Mouse (Mus musculus): ENCODE results near the gene Pfkfb4. TPM values are rescaled to one million over a fixed set of nuclear protein-coding genes. Genes with fewer than 3 reads are reported as not detected.

Pfkfb4 gene
- polyA plus RNA-seq, 1 experiment from 2014 or later, result 3.0 TPM

- Histone ChIP-seq H3K4me1 (replicated peaks) (peaks cover 11% of the 10 kb centered on the region), H3K36me3 (no peaks in the 10 kb centered on the region), H3K4me3 (no peak overlapping the region), H3K27ac (ENCODE audit: poor library complexity, severe bottlenecking) (no peak overlapping the region), H3K4me2 (no peak overlapping the region), H3K9ac (no peak overlapping the region), H3K27me3 (replicated peaks) (no peaks in the 10 kb centered on the region), H3K9me3 (replicated peaks) (no peaks in the 10 kb centered on the region)
- 43% methylated on average over 8 of the region's 8 CpGs for WGBS
- no peak for ATAC-seq (ENCODE audit: insufficient number of reproducible peaks, low FRiP score)
These were observed 23.8 kb downstream of the Pfkfb4 start for GRCm38 (mm10) chr9:109015397-109015796.

- 38% methylated on average over 11 of the region's 11 CpGs for WGBS
- Histone ChIP-seq H3K27ac (ENCODE audit: poor library complexity, severe bottlenecking) (no peak overlapping the region), H3K9me3 (replicated peaks) (no peaks in the 10 kb centered on the region), H3K4me3 (no peak overlapping the region), H3K36me3 (no peaks in the 10 kb centered on the region), H3K9ac (no peak overlapping the region), H3K4me2 (no peak overlapping the region), H3K27me3 (replicated peaks) (no peaks in the 10 kb centered on the region), H3K4me1 (replicated peaks) (peaks cover 10% of the 10 kb centered on the region)
- no peak for ATAC-seq (ENCODE audit: insufficient number of reproducible peaks, low FRiP score)
These were observed 25.5 kb downstream of the Pfkfb4 start for GRCm38 (mm10) chr9:109016973-109017604.

- Histone ChIP-seq H3K27ac (ENCODE audit: poor library complexity, severe bottlenecking) (no peak overlapping the region), H3K27me3 (replicated peaks) (no peaks in the 10 kb centered on the region), H3K36me3 (no peaks in the 10 kb centered on the region), H3K4me2 (no peak overlapping the region), H3K9ac (no peak overlapping the region), H3K4me3 (no peak overlapping the region), H3K4me1 (replicated peaks) (no peaks in the 10 kb centered on the region), H3K9me3 (replicated peaks) (no peaks in the 10 kb centered on the region)
- ATAC-seq (ENCODE audit: insufficient number of reproducible peaks, low FRiP score), result no peak
- 86% methylated on average over 4 of the region's 4 CpGs for WGBS
These were observed 29.9 kb downstream of the Pfkfb4 start for GRCm38 (mm10) chr9:109021428-109021827.

GRCm38 (mm10) chr9:109022866-109023685 lies 31.5 kb downstream of the Pfkfb4 start:
- H3K4me3 ChIP-seq, result no peak overlapping the region
- H3K27ac ChIP-seq (ENCODE audit: poor library complexity, severe bottlenecking), result no peak overlapping the region
- no peak overlapping the region for H3K9ac ChIP-seq
- 87% methylated on average over 17 of the region's 17 CpGs for WGBS
- no peaks in the 10 kb centered on the region for H3K9me3 ChIP-seq (replicated peaks)
- H3K27me3 ChIP-seq (replicated peaks), result no peaks in the 10 kb centered on the region
- no peak for ATAC-seq (ENCODE audit: insufficient number of reproducible peaks, low FRiP score)
- no peaks in the 10 kb centered on the region for H3K36me3 ChIP-seq
- no peak overlapping the region for H3K4me2 ChIP-seq
- H3K4me1 ChIP-seq (replicated peaks), result no peaks in the 10 kb centered on the region; the same call in 1 of the 2 replicates

- Histone ChIP-seq H3K27me3 (replicated peaks) (no peaks in the 10 kb centered on the region), H3K4me3 (no peak overlapping the region), H3K4me1 (replicated peaks) (no peaks in the 10 kb centered on the region; the same call in 1 of the 2 replicates), H3K4me2 (no peak overlapping the region), H3K9me3 (replicated peaks) (no peaks in the 10 kb centered on the region), H3K27ac (ENCODE audit: poor library complexity, severe bottlenecking) (no peak overlapping the region), H3K9ac (no peak overlapping the region), H3K36me3 (0 out of 2 replicates have a peak, but pooled peaks cover 7% of the 10 kb centered on the region)
- 68% methylated on average over 8 of the region's 8 CpGs for WGBS
- ATAC-seq (ENCODE audit: insufficient number of reproducible peaks, low FRiP score), result no peak
These were observed 35.9 kb downstream of the Pfkfb4 start for GRCm38 (mm10) chr9:109027521-109027920.

GRCm38 (mm10) chr9:109028421-109028820 lies 36.8 kb downstream of the Pfkfb4 start:
- WGBS, result 81% methylated on average over 3 of the region's 3 CpGs
- H3K27ac ChIP-seq (ENCODE audit: poor library complexity, severe bottlenecking), result no peak overlapping the region
- no peak for ATAC-seq (ENCODE audit: insufficient number of reproducible peaks, low FRiP score)

GRCm38 (mm10) chr9:109028919-109029318 lies 37.3 kb downstream of the Pfkfb4 start:
- Histone ChIP-seq H3K9ac (no peak overlapping the region), H3K27me3 (replicated peaks) (no peaks in the 10 kb centered on the region), H3K9me3 (replicated peaks) (no peaks in the 10 kb centered on the region), H3K4me2 (no peak overlapping the region), H3K27ac (ENCODE audit: poor library complexity, severe bottlenecking) (no peak overlapping the region), H3K4me3 (no peak overlapping the region), H3K4me1 (replicated peaks) (no peaks in the 10 kb centered on the region; the same call in 1 of the 2 replicates), H3K36me3 (0 out of 2 replicates have a peak, but pooled peaks cover 7% of the 10 kb centered on the region)
- ATAC-seq (ENCODE audit: insufficient number of reproducible peaks, low FRiP score), result no peak
- WGBS, result 74% methylated on average over 5 of the region's 5 CpGs

More at GRCm38 (mm10) chr9:109028421-109028820, 36.8 kb downstream of the Pfkfb4 start:
- no peak overlapping the region for H3K4me3 ChIP-seq
- no peaks in the 10 kb centered on the region for H3K27me3 ChIP-seq (replicated peaks)
- H3K9ac ChIP-seq, result no peak overlapping the region
- H3K9me3 ChIP-seq (replicated peaks), result no peaks in the 10 kb centered on the region
- no peak overlapping the region for H3K4me2 ChIP-seq
- H3K4me1 ChIP-seq (replicated peaks), result no peaks in the 10 kb centered on the region; the same call in 1 of the 2 replicates
- H3K36me3 ChIP-seq, result 0 out of 2 replicates have a peak, but pooled peaks cover 7% of the 10 kb centered on the region

GRCm38 (mm10) chr9:109030312-109030711 lies 38.7 kb downstream of the Pfkfb4 start:
- WGBS, result 63% methylated on average over 3 of the region's 3 CpGs
- H3K27me3 ChIP-seq (replicated peaks), result no peaks in the 10 kb centered on the region
- H3K4me2 ChIP-seq, result no peak overlapping the region
- H3K27ac ChIP-seq (ENCODE audit: poor library complexity, severe bottlenecking), result no peak overlapping the region
- no peaks in the 10 kb centered on the region; the same call in 1 of the 2 replicates for H3K4me1 ChIP-seq (replicated peaks)
- no peak for ATAC-seq (ENCODE audit: insufficient number of reproducible peaks, low FRiP score)
- H3K9me3 ChIP-seq (replicated peaks), result no peaks in the 10 kb centered on the region
- H3K4me3 ChIP-seq, result no peak overlapping the region
- H3K36me3 ChIP-seq, result 0 out of 2 replicates have a peak, but pooled peaks cover 7% of the 10 kb centered on the region
- no peak overlapping the region for H3K9ac ChIP-seq

- Histone ChIP-seq H3K9ac (no peak overlapping the region), H3K27ac (ENCODE audit: poor library complexity, severe bottlenecking) (no peak overlapping the region), H3K4me1 (replicated peaks) (no peaks in the 10 kb centered on the region; the same call in 1 of the 2 replicates), H3K4me2 (no peak overlapping the region), H3K36me3 (0 out of 2 replicates have a peak, but pooled peaks cover 7% of the 10 kb centered on the region), H3K4me3 (no peak overlapping the region), H3K27me3 (replicated peaks) (no peaks in the 10 kb centered on the region), H3K9me3 (replicated peaks) (no peaks in the 10 kb centered on the region)
- whole genome bisulfite sequencing, result 88% methylated on average over 7 of the region's 7 CpGs
- no peak for ATAC-seq (ENCODE audit: insufficient number of reproducible peaks, low FRiP score)
These were observed 39.4 kb downstream of the Pfkfb4 start for GRCm38 (mm10) chr9:109031001-109031400.

- no peaks in the 10 kb centered on the region for H3K9me3 ChIP-seq (replicated peaks)
- 78% methylated on average over 8 of the region's 8 CpGs for WGBS
- H3K36me3 ChIP-seq, result 0 out of 2 replicates have a peak, but pooled peaks cover 7% of the 10 kb centered on the region
- H3K27ac ChIP-seq (ENCODE audit: poor library complexity, severe bottlenecking), result no peak overlapping the region
- H3K9ac ChIP-seq, result no peak overlapping the region
- no peaks in the 10 kb centered on the region; the same call in 1 of the 2 replicates for H3K4me1 ChIP-seq (replicated peaks)
- no peak overlapping the region for H3K4me2 ChIP-seq
- ATAC-seq (ENCODE audit: insufficient number of reproducible peaks, low FRiP score), result no peak
- H3K4me3 ChIP-seq, result no peak overlapping the region
- no peaks in the 10 kb centered on the region for H3K27me3 ChIP-seq (replicated peaks)
These were observed 40.1 kb downstream of the Pfkfb4 start for GRCm38 (mm10) chr9:109031686-109032085.

- Histone ChIP-seq H3K4me3 (no peak overlapping the region), H3K9me3 (replicated peaks) (no peaks in the 10 kb centered on the region), H3K9ac (no peak overlapping the region), H3K36me3 (0 out of 2 replicates have a peak, but pooled peaks cover 7% of the 10 kb centered on the region), H3K27me3 (replicated peaks) (no peaks in the 10 kb centered on the region), H3K27ac (ENCODE audit: poor library complexity, severe bottlenecking) (0 out of 2 replicates have a peak overlapping the region, but pooled peaks have one; percentile 16), H3K4me1 (replicated peaks) (no peaks in the 10 kb centered on the region; the same call in 1 of the 2 replicates), H3K4me2 (no peak overlapping the region)
- 74% methylated on average over 6 of the region's 6 CpGs for WGBS
- ATAC-seq (ENCODE audit: insufficient number of reproducible peaks, low FRiP score), result no peak
These were observed 40.9 kb downstream of the Pfkfb4 start for GRCm38 (mm10) chr9:109032435-109032834.

Data from heart, embryonic 12.5 days (tissue).